Mouse (Mus musculus) thymus, adult 2 months (tissue): Measurements from ENCODE around the gene Ky. TPM values are rescaled to one million over a fixed set of nuclear protein-coding genes. Genes with fewer than 3 reads are reported as not detected.

Experiments
- DNase-seq: peaks from one replicate; pipeline ENCODE4 v3.0.0; 2021
- H3K27ac ChIP-seq: fragments of 200-500 bp; 2 replicates; pipeline ENCODE4 v1.5.1; 2012; ENCODE audit warnings: low read length, control low read depth; ENCODE audit not compliant: control insufficient read depth, insufficient read depth
- H3K27me3 ChIP-seq: fragments of 200-500 bp; 2 replicates; pipeline ENCODE4 v1.6.1; 2012; ENCODE audit warnings: mild to moderate bottlenecking, low read length, moderate library complexity, mixed read lengths; ENCODE audit not compliant: control insufficient read depth, insufficient read depth
- H3K36me3 ChIP-seq: fragments of 200-500 bp; 2 replicates; pipeline ENCODE4 v1.6.1; 2012; ENCODE audit warnings: mild to moderate bottlenecking, low read length, moderate library complexity; ENCODE audit not compliant: control insufficient read depth, insufficient read depth
- H3K4me1 ChIP-seq: fragments of 200-500 bp; replicated peaks from 2 replicates; pipeline ENCODE4 v1.6.1; 2012; ENCODE audit warnings: low read length; ENCODE audit not compliant: control insufficient read depth, insufficient read depth
- H3K4me3 ChIP-seq: fragments of 200-500 bp; 2 replicates; pipeline ENCODE4 v1.5.1; 2012; ENCODE audit warnings: mild to moderate bottlenecking, low read length, control low read depth, moderate library complexity; ENCODE audit not compliant: control insufficient read depth, insufficient read depth
- CTCF ChIP-seq: fragments of 200-500 bp; IDR thresholded peaks from 2 replicates; pipeline ENCODE4 v1.5.1; 2012; ENCODE audit warnings: mild to moderate bottlenecking, control low read depth, low read length, moderate library complexity, borderline replicate concordance; ENCODE audit not compliant: control insufficient read depth, poor library complexity, insufficient read depth; ENCODE audit errors: extremely low read depth
- POLR2A ChIP-seq: fragments of 200-500 bp; IDR thresholded peaks from 2 replicates; pipeline ENCODE4 v1.6.1; 2012; ENCODE audit warnings: mild to moderate bottlenecking, low read length, control low read depth, moderate library complexity; ENCODE audit not compliant: control insufficient read depth, poor library complexity, insufficient read depth; ENCODE audit errors: extremely low read depth
- WGBS: fragments of 180-500 bp; shearing (Covaris S2); methylation state at CpG from one replicate; pipeline ENCODE4 v1.1.7; 2018; 5-methylcytosine and 5-hydroxymethylcytosine counted together
- polyA plus RNA-seq: library from polyadenylated mRNA; depleted of rRNA; stranded (reverse); fragments of >200 nt; gene quantifications from 2 replicates; pipeline ENCODE4 v1.2.3, GENCODE M21; 2012

The Ky gene
- polyA plus RNA-seq, 1 experiment, result 0.89 TPM

DNA sequence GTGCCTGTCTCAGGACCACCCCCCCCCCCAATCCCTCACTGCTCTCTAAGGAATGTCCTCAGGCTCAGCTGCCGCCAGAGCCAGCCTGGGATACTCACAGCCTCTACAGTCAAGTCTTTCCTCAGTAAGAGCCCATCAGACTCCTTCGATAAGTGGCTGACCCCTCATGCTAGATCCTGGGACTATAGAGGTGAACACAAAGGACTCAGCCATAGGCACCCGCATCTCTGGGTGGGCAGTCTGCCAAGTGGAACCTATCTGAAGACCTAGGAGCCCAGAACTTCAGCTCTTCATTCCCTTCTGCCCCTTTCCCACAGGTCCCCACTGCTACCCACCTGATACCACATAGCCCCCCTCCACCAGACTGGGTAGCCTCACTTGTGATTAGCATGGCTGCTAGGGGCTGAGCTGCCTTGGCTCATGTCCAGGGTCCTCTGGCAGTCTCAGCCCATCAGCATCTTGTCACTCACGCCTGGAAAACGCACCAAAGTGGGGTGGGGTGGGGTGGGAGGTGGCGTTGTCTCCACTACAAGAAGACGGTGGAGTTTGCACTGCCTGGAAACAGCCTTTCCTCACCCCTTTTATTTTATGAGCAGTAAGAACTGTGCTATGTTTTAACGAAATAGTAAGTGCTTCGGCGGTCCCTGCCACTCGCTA is 38.7 kb downstream of the Ky start:
- no peak for DNase-seq
- Histone ChIP-seq H3K36me3 (no peaks in the 10 kb centered on the region), H3K27me3 (peaks cover 3% of the 10 kb centered on the region; the same call in 1 of the 2 replicates), H3K4me1 (peaks cover 25% of the 10 kb centered on the region), H3K4me3 (no peak overlapping the region), H3K27ac (no peak overlapping the region)
- 30% methylated on average over 11 of the region's 11 CpGs for WGBS
- TF ChIP-seq POLR2A (no peak), CTCF (no peak)

GRCm38 (mm10) chr9:102544773-102545366 is 39.3 kb downstream of the Ky start:
- Histone ChIP-seq H3K4me3 (no peak overlapping the region), H3K27me3 (peaks cover 3% of the 10 kb centered on the region; the same call in 1 of the 2 replicates), H3K27ac (no peak overlapping the region), H3K4me1 (peaks cover 23% of the 10 kb centered on the region), H3K36me3 (no peaks in the 10 kb centered on the region)
- 5% methylated on average over 26 of the region's 26 CpGs for WGBS
- TF ChIP-seq CTCF (peak; percentile 94), POLR2A (0 out of 2 replicates have a peak, but pooled peaks have one; percentile 18)
- DNase-seq, result peak; percentile 79

DNA sequence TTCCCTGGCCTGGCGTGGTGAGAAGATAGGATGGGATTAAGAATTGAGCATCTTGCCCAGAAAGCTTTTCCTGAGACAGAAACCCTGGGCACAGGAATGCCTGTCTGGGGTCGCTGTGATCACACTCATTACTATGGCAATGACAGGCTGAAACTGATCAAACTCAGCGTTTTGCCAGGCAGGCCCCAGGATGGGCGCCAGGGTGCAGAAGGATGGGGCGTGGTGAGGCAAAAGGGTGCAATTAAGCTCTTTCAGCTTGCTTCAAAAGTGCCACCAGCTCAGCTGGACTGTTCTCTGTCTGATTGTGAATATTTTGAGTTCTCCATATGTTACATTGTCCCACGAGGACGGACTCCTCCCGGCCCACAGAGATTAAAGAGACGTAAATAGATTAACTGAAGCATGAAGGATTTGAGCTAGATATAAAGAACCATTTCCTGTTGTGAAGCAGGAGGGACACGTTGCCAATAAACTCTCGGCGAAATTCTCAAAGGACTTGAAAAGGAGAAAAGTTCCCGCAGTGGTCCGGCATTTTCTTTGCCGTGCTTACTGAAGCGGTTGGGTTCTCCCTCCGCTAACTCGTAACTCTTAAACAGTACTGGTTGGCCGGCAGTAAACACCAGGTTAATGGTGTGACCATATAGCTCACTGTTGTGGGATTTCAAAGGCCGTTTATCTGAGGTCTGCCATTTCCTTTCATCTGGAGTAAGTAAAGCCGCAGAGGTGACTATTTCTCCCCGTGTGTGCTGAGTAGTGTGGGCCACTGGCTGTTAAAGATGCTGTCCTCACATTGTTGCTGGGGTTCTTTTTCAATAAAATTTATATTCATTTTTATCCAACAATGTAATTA is 40.1 kb downstream of the Ky start:
- H3K4me3 ChIP-seq, result no peak overlapping the region
- peaks cover 15% of the 10 kb centered on the region for H3K4me1 ChIP-seq
- H3K36me3 ChIP-seq, result no peaks in the 10 kb centered on the region
- H3K27me3 ChIP-seq, result peaks cover 3% of the 10 kb centered on the region; the same call in 1 of the 2 replicates
- no peak for TF ChIP-seq CTCF
- TF ChIP-seq POLR2A, result no peak
- DNase-seq, result no peak
- no peak overlapping the region for H3K27ac ChIP-seq
- 24% methylated on average over 22 of the region's 22 CpGs for WGBS

DNA sequence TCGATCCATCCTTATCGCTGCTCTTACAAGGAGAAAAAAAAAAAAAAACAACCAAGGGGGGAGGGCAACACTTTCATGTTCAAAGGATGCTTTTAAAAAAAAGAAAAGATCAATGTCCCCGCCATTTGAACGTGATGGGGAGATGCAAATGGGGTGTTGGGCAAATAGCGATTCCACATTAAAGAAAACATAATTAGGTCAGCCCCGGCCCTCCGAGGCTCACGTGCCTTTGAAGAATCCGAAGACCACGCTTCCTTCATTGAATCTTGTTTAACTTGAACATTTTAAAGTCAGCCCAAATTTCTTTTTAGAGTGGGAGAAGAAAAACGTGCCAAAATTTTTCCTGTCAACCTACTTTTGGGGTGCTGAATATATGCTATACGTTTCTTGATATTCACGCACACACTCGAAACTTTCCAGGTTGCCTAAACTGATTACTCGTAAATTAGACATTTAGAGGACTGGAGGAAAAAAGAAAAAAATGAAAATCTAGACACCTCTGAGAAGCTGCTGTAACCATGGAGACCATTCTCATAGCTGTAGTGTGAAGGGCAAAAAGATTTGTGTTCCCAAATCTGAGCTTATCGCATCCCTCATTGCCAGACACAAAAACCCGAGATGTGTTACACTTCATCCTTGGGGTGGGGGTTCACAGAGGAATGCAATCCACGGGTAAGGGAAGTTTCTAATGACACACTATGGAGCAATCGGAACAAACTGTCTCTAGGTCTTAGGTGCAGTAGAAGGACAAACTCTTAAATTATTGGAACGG is 40.9 kb downstream of the Ky start:
- no peak for DNase-seq
- peaks cover 3% of the 10 kb centered on the region; the same call in 1 of the 2 replicates for H3K27me3 ChIP-seq

DNA sequence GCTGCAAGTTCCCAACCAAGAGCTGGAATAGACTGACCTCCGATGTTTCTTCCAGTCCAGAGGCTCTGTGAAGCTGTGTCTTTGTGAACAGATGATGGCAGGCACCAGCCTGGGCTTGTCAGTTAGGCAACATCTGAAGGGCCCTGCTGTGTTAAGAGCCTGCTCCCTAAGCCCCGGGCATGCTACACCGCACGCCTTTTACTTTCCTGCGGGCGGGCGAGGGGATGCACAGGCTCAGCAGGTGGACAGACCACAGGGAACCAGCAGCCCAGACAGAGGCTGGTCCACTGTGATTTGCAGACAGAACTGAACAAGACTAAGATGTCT is 41.4 kb downstream of the Ky start:
- H3K27ac ChIP-seq, result no peak overlapping the region
- no peaks in the 10 kb centered on the region for H3K36me3 ChIP-seq
- peaks cover 7% of the 10 kb centered on the region for H3K4me1 ChIP-seq
- no peak overlapping the region for H3K4me3 ChIP-seq
- peaks cover 3% of the 10 kb centered on the region; the same call in 1 of the 2 replicates for H3K27me3 ChIP-seq
- TF ChIP-seq CTCF, result no peak
- no peak for TF ChIP-seq POLR2A
- WGBS, result 90% methylated on average over 7 of the region's 7 CpGs
- DNase-seq, result no peak

More for the DNA sequence above, 40.9 kb downstream of the Ky start:
- H3K27ac ChIP-seq, result no peak overlapping the region
- 70% methylated on average over 20 of the region's 20 CpGs for WGBS
- no peaks in the 10 kb centered on the region for H3K36me3 ChIP-seq
- TF ChIP-seq CTCF (no peak), POLR2A (no peak)
- no peak overlapping the region for H3K4me3 ChIP-seq
- H3K4me1 ChIP-seq, result peaks cover 12% of the 10 kb centered on the region

DNA sequence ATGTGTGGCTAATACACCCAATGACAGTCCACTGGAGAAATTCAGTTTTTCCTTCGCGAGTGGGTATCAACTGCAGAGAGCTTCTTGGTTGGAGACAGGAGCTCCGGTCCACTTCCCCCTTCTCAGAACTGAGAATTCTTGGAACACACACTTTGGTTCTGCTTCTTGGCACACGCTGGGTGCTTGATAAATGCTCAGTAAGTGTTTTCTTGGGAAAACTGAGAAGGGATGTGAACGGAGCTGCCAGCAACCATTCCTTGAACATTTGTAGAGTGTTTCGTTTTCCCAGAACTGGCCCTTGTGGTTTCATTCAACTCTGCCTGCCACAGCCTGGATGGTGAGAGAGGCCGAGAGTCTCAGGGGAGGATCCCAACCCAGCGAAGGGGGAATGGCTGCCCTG is 43.7 kb downstream of the Ky start:
- 31% methylated on average over 8 of the region's 8 CpGs for WGBS
- Histone ChIP-seq H3K4me3 (no peak overlapping the region), H3K36me3 (no peaks in the 10 kb centered on the region), H3K4me1 (no peaks in the 10 kb centered on the region; the same call in 1 of the 2 replicates), H3K27me3 (peaks cover 3% of the 10 kb centered on the region; the same call in 1 of the 2 replicates), H3K27ac (no peak overlapping the region)
- no peak for DNase-seq
- TF ChIP-seq CTCF (no peak), POLR2A (no peak)

DNA sequence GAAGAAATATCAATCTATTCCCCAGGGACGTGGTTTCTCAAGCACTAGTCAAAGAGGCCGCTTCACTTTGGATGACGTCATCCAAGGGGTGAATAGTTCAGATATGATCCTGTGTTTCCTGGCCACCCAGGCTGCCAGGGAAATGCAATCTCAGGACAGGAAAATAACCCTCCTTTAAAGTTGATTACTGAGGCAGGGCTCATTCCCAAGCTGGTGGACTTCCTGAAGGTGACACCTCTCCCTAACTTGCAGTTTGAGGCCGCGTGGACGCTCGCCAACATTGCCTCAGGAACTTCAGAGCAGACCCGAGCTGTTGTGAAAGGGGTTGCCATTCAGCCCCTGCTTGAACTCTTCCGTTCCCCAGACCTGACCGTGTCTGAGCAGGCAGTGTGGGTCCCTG is 46.2 kb downstream of the Ky start:
- Histone ChIP-seq H3K27ac (no peak overlapping the region), H3K4me1 (no peaks in the 10 kb centered on the region; the same call in 1 of the 2 replicates), H3K36me3 (no peaks in the 10 kb centered on the region), H3K4me3 (no peak overlapping the region), H3K27me3 (no peaks in the 10 kb centered on the region)
- TF ChIP-seq CTCF (no peak), POLR2A (no peak)
- no peak for DNase-seq
- 60% methylated on average over 10 of the region's 10 CpGs for WGBS
